Comparison of ENCODE assay signal across 13 mouse cellular contexts in genomic region chr7:40654982-40655381, GRCm38 (mm10).
DNase-seq lines count a peak whose midpoint lies in the region; ATAC-seq lines count a peak whose summit lies in the region.
"Had no signal": no experiment of that assay in that cellular context is flagged by ENCODE, and none has a peak within 500 bp of the region (broad histone marks: within the 10 kb centered on the region; RNA-seq: fewer than 3 reads in every experiment).

No protein-coding gene starts in this region.

- no peak overlapping the region for H3K27ac ChIP-seq in hindbrain, embryonic 11.5 days (ENCODE audit: low read depth, low read length)
- H3K27ac ChIP-seq in hindbrain, embryonic 10.5 days, result no peak overlapping the region
- H3K27ac ChIP-seq: embryonic facial prominence, embryonic 12.5 days; stomach, embryonic 15.5 days had no signal

- H3K27me3 ChIP-seq in hindbrain, embryonic 11.5 days (ENCODE audit: control insufficient read depth, insufficient read depth, low read length), result no peaks in the 10 kb centered on the region
- no peaks in the 10 kb centered on the region for H3K27me3 ChIP-seq in hindbrain, embryonic 10.5 days (ENCODE audit: insufficient read depth, poor library complexity, severe bottlenecking)
- H3K27me3 ChIP-seq: embryonic facial prominence, embryonic 12.5 days; stomach, embryonic 15.5 days had no signal

- no peak overlapping the region for H3K4me3 ChIP-seq in hindbrain, embryonic 11.5 days (ENCODE audit: low read depth, low read length)
- no peak overlapping the region for H3K4me3 ChIP-seq in hindbrain, embryonic 10.5 days
- H3K4me3 ChIP-seq: embryonic facial prominence, embryonic 12.5 days; stomach, embryonic 15.5 days had no signal

- WGBS in hindbrain, embryonic 11.5 days, result 65% methylated on average over 7 of the region's 7 CpGs
- 61% methylated on average over 7 of the region's 7 CpGs for WGBS in hindbrain, embryonic 10.5 days

- no peak for DNase-seq in hindbrain, embryonic 11.5 days (ENCODE audit: low spot score)
- DNase-seq in hindbrain, embryonic 10.5 days (ENCODE audit: low spot score), result no peak
- peak; percentile 34 to 41 for DNase-seq in right cerebral cortex, adult 2 months (ENCODE audit: low spot score in 2 of 2)
- no peak for DNase-seq in right cerebral cortex, postnatal 4 days
- DNase-seq in layer of hippocampus, postnatal 10 days (ENCODE audit: low spot score in 2 of 2), result peak; percentile 17 to 34
- DNase-seq in telencephalon, adult 2 months (ENCODE audit: low read depth, low spot score), result peak; percentile 77
- no peak for DNase-seq in ovary, adult 18-20 months (ENCODE audit: low spot score)
- DNase-seq: B cell, adult 2 months; cerebellum, adult 11-12 months had no signal

- H3K36me3 ChIP-seq in hindbrain, embryonic 11.5 days (ENCODE audit: control insufficient read depth, insufficient read depth, low read length), result no peaks in the 10 kb centered on the region
- no peaks in the 10 kb centered on the region for H3K36me3 ChIP-seq in hindbrain, embryonic 10.5 days
- H3K36me3 ChIP-seq: embryonic facial prominence, embryonic 12.5 days; stomach, embryonic 15.5 days had no signal

- H3K4me2 ChIP-seq in hindbrain, embryonic 11.5 days (replicated peaks; ENCODE audit: low read depth, low read length), result no peak overlapping the region
- H3K4me2 ChIP-seq: embryonic facial prominence, embryonic 12.5 days; liver, embryonic 11.5 days; stomach, embryonic 15.5 days had no signal

- no peaks in the 10 kb centered on the region for H3K9me3 ChIP-seq in hindbrain, embryonic 11.5 days (ENCODE audit: control insufficient read depth, low read length)
- H3K9me3 ChIP-seq in hindbrain, embryonic 10.5 days, result no peaks in the 10 kb centered on the region
- H3K9me3 ChIP-seq: embryonic facial prominence, embryonic 12.5 days; stomach, embryonic 15.5 days had no signal

- ATAC-seq in hindbrain, embryonic 11.5 days (ENCODE audit: low FRiP score), result peak; percentile 20; the same call in 1 of the 2 replicates
- ATAC-seq in activated CD4-positive, CD25-positive, alpha-beta regulatory T cell, adult 4 months, result no peak

- no peaks in the 10 kb centered on the region; the same call in 1 of the 2 replicates for H3K4me1 ChIP-seq in hindbrain, embryonic 11.5 days (replicated peaks; ENCODE audit: control insufficient read depth, insufficient read depth, low read length)
- H3K4me1 ChIP-seq in hindbrain, embryonic 10.5 days (replicated peaks), result peaks cover 15% of the 10 kb centered on the region
- H3K4me1 ChIP-seq: embryonic facial prominence, embryonic 12.5 days; stomach, embryonic 15.5 days had no signal

- no peak overlapping the region for H3K9ac ChIP-seq in hindbrain, embryonic 11.5 days (ENCODE audit: low read depth, low read length)
- H3K9ac ChIP-seq: embryonic facial prominence, embryonic 12.5 days; stomach, embryonic 15.5 days had no signal

Comparison
In these comparisons a context has a peak if more than half of its experiments do, and no peak if none do; other contexts are left out.
1. DNase-seq: peak in right cerebral cortex, adult 2 months (2 of 2), layer of hippocampus, postnatal 10 days (2 of 2) and telencephalon, adult 2 months (single experiment); none in hindbrain, embryonic 11.5 days (single experiment), hindbrain, embryonic 10.5 days (single experiment), right cerebral cortex, postnatal 4 days (single experiment) and ovary, adult 18-20 months (single experiment).